Mouse (Mus musculus): ENCODE measurements at regions not wholly inside any gene's neighbourhood (a gene's known extent, or its start where the extent isn't known, plus 50 kb on each side); places are given as distances from the start of the nearest gene placed in this dataset.
A peak's percentile ranks its signal among the peaks of the same experiment; 100 is the strongest.

- DNase-seq, result no peak
Observed at GRCm38 (mm10) chr10:66348398-66348797, 747.5 kb upstream of the Jmjd1c start.

GRCm38 (mm10) chr10:66351036-66351435 lies 744.9 kb upstream of the Jmjd1c start:
- DNase-seq, result no peak

- no peak for DNase-seq
Observed at GRCm38 (mm10) chr10:66354072-66354471, 741.9 kb upstream of the Jmjd1c start.

- peak in 1 of 2 experiments; percentile 33 for DNase-seq
Observed at GRCm38 (mm10) chr10:66354986-66355385, 740.9 kb upstream of the Jmjd1c start.

GRCm38 (mm10) chr10:66357736-66358135 lies 738.2 kb upstream of the Jmjd1c start:
- DNase-seq, result peak; percentile 96 to 98

- DNase-seq, result peak; percentile 71 to 81
Observed at GRCm38 (mm10) chr10:66370096-66370495, 725.8 kb upstream of the Jmjd1c start.

DNA sequence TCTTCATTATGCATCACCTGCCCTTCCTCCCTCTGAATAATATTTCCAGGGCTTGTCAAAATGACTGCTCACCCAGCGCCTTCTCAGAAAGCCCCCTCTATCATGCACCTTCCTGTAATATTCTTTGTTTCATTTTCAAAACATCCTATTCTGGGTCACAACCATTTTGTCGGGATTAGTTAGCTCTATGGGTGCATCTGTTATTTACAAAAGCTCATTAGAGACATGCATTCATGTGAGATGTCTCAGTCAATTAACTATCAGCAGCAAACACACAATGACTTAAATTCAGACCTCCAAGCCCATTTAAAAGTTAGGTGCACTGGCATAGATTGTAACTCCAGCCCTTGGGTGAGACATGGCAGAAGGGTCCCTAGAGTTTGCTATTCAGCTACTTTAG lies 724.2 kb upstream of the Jmjd1c start:
- no peak for DNase-seq
